Mouse (Mus musculus) ovary, adult 18-20 months (tissue): ENCODE measurements around the gene Cnot6.

Experiments
- DNase-seq: peaks from one replicate; pipeline ENCODE4 v3.0.0; 2022; ENCODE audit warnings: low spot score, mixed read lengths

Gene Cnot6

GRCm38 (mm10) chr11:49712555-49713335 lies at the start of gene Cnot6:
Gene Cnot6, minus strand, starts transcription at chr11:49712723.
- peak; percentile 97 for DNase-seq

- DNase-seq, result no peak
These were observed 48.6 kb upstream of the Cnot6 start for GRCm38 (mm10) chr11:49761130-49761529.

- no peak for DNase-seq
These were observed 45.6 kb upstream of the Cnot6 start for GRCm38 (mm10) chr11:49758096-49758495.

- DNase-seq, result peak; percentile 17
These were observed 42.6 kb upstream of the Cnot6 start for GRCm38 (mm10) chr11:49754958-49755665.

GRCm38 (mm10) chr11:49746756-49747155 lies 34.2 kb upstream of the Cnot6 start:
- DNase-seq, result no peak

- DNase-seq, result no peak
These were observed 33.3 kb upstream of the Cnot6 start for GRCm38 (mm10) chr11:49745839-49746238.

GRCm38 (mm10) chr11:49744981-49745380 lies 32.5 kb upstream of the Cnot6 start:
- DNase-seq, result no peak

- DNase-seq, result no peak
These were observed 31.1 kb upstream of the Cnot6 start for GRCm38 (mm10) chr11:49743634-49744033.

GRCm38 (mm10) chr11:49742248-49742647 lies 29.7 kb upstream of the Cnot6 start:
- DNase-seq, result no peak

- no peak for DNase-seq
These were observed 27.3 kb upstream of the Cnot6 start for GRCm38 (mm10) chr11:49739776-49740175.

GRCm38 (mm10) chr11:49738659-49739406 lies 26.3 kb upstream of the Cnot6 start:
- DNase-seq, result no peak

GRCm38 (mm10) chr11:49737625-49738024 lies 25.1 kb upstream of the Cnot6 start:
- DNase-seq, result no peak

- no peak for DNase-seq
These were observed 22.2 kb upstream of the Cnot6 start for GRCm38 (mm10) chr11:49734771-49735170.

GRCm38 (mm10) chr11:49730275-49730948 lies 17.9 kb upstream of the Cnot6 start:
- DNase-seq, result no peak

- peak; percentile 10 for DNase-seq
These were observed 15.4 kb upstream of the Cnot6 start for GRCm38 (mm10) chr11:49727877-49728276.

GRCm38 (mm10) chr11:49726800-49727199 lies 14.3 kb upstream of the Cnot6 start:
- no peak for DNase-seq

GRCm38 (mm10) chr11:49724676-49725075 lies 12.2 kb upstream of the Cnot6 start:
- DNase-seq, result no peak

- no peak for DNase-seq
These were observed 10.8 kb upstream of the Cnot6 start for GRCm38 (mm10) chr11:49723281-49723680.

- DNase-seq, result no peak
These were observed 10.2 kb upstream of the Cnot6 start for GRCm38 (mm10) chr11:49722692-49723091.

- no peak for DNase-seq
These were observed 8.8 kb upstream of the Cnot6 start for GRCm38 (mm10) chr11:49721358-49721757.

GRCm38 (mm10) chr11:49719466-49720151 lies 7.1 kb upstream of the Cnot6 start:
- DNase-seq, result no peak
